Mouse (Mus musculus) heart, postnatal 0 days (tissue): ENCODE results near the gene Gm11034.

ENCODE experiments used
- CTCF ChIP-seq: IDR thresholded peaks from 2 replicates; pipeline ENCODE4 v1.5.1; 2016; ENCODE audit warnings: antibody characterized with exemption, control low read depth, low read depth
- EP300 ChIP-seq: IDR thresholded peaks from 2 replicates; pipeline ENCODE4 v1.6.1; 2016; ENCODE audit warnings: antibody characterized with exemption, low read depth

DNA sequence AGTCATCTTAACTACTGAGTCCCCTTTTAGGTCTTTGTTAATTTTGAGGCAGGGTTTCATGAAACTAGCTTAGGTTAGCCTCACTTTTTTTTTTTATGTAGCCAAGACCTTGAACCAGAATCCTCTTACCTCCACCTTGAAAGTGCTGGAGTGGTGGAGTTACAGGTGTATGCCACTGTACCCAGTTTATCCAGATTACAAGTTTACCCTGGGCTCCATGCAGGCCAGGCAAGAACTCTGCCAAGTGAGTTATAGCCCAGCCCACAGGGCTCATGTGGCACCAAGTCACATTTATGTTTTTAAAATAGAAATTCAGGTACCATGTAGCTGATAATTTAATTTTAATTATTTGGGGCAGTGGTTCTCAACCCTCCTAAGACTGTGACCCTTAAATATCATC is 48.0 kb upstream of the Gm11034 start:
- TF ChIP-seq EP300: no peak
- no peak for TF ChIP-seq CTCF
